Mouse (Mus musculus) neural tube, embryonic 13.5 days (tissue): ENCODE results near the gene Keap1. TPM values are rescaled to one million over a fixed set of nuclear protein-coding genes. Genes with fewer than 3 reads are reported as not detected.
A peak's percentile ranks its signal among the peaks of the same experiment; 100 is the strongest.

Source experiments
- ATAC-seq: fragments of 200-750 bp; cut with Nextera tagmentation; 2 replicates; pipeline ENCODE4 v1.8.0; 2017; ENCODE audit warnings: low read depth, mild to moderate bottlenecking, moderate TSS enrichment, moderate library complexity
- H3K27ac ChIP-seq: fragments of 300-500 bp; sonication (generic); replicated peaks from 2 replicates; pipeline ENCODE4 v1.5.1; 2015; ENCODE audit warnings: moderate library complexity, mild to moderate bottlenecking, inconsistent platforms
- H3K27me3 ChIP-seq: fragments of 300-500 bp; sonication (generic); 2 replicates; pipeline ENCODE4 v1.6.1; 2015; ENCODE audit warnings: mild to moderate bottlenecking, inconsistent platforms
- H3K36me3 ChIP-seq: fragments of 300-500 bp; sonication (generic); 2 replicates; pipeline ENCODE4 v1.6.1; 2015; ENCODE audit warnings: mild to moderate bottlenecking, inconsistent platforms
- H3K4me1 ChIP-seq: fragments of 300-500 bp; sonication (generic); replicated peaks from 2 replicates; pipeline ENCODE4 v1.6.1; 2015; ENCODE audit warnings: inconsistent platforms
- H3K4me2 ChIP-seq: fragments of 300-500 bp; sonication (generic); 2 replicates; pipeline ENCODE4 v1.6.1; 2015; ENCODE audit warnings: inconsistent platforms, mild to moderate bottlenecking, moderate library complexity
- H3K4me3 ChIP-seq: fragments of 300-500 bp; sonication (generic); 2 replicates; pipeline ENCODE4 v1.5.1; 2015; ENCODE audit warnings: mild to moderate bottlenecking, inconsistent platforms
- H3K9ac ChIP-seq: fragments of 300-500 bp; sonication (generic); 2 replicates; pipeline ENCODE4 v1.6.1; 2015; ENCODE audit warnings: moderate library complexity, mild to moderate bottlenecking, inconsistent platforms
- H3K9me3 ChIP-seq: fragments of 300-500 bp; sonication (generic); 2 replicates; pipeline ENCODE4 v1.6.1; 2016; ENCODE audit warnings: inconsistent platforms
- WGBS: fragments of 180-500 bp; shearing (Covaris S2); methylation state at CpG from one replicate; pipeline ENCODE4 v1.1.7; 2015; 5-methylcytosine and 5-hydroxymethylcytosine counted together
- polyA plus RNA-seq: library from polyadenylated mRNA; unstranded; fragments of >200 nt; fragmentation: Nextera tagmentation; extraction: Ambion mirVana; gene quantifications from 2 replicates; pipeline ENCODE4 v1.2.1, GENCODE M21; 2015

The Keap1 gene
- polyA plus RNA-seq, 1 experiment from 2014 or later: 60.9 TPM

DNA sequence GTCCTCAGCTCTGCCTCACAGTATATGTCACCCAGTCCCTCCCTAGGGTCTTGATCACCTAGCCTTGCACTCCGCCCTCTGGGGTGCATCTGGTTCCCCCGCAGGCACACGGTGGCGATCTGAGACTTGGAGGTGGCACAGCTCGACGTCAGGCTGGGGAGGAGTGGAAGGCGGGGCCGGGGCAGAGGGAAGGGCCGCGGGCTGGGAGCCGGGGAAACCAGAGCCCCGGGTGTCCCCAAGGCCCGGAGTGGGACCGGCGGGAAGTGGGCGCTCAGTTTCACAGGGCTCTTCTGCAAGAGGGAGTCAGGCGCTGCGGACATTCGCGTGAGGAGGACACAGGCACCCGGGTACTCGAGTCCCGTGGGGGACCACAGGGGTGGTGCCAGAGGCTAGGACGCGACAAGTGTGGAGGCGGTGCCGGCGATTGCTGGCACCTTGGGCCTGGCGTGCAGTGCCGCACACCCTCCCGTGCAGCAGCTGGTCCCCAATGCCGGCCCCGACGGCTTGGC lies 55.2 kb downstream of the Keap1 start:
- peaks cover 20% of the 10 kb centered on the region for H3K4me1 ChIP-seq
- ATAC-seq: peak; percentile 37; the same call in 1 of the 2 replicates
- H3K9ac ChIP-seq: peak overlapping the region; percentile 45
- H3K27me3 ChIP-seq: peaks cover 42% of the 10 kb centered on the region
- no peak overlapping the region for H3K27ac ChIP-seq
- peak overlapping the region; percentile 47 for H3K4me2 ChIP-seq
- WGBS: 4% methylated on average over 33 of the region's 34 CpGs
- no peaks in the 10 kb centered on the region for H3K9me3 ChIP-seq
- no peaks in the 10 kb centered on the region for H3K36me3 ChIP-seq
- peak overlapping the region; percentile 20 for H3K4me3 ChIP-seq

- Histone ChIP-seq H3K27ac (no peak overlapping the region), H3K4me2 (no peak overlapping the region), H3K4me1 (peaks cover 20% of the 10 kb centered on the region), H3K36me3 (no peaks in the 10 kb centered on the region), H3K9me3 (no peaks in the 10 kb centered on the region), H3K27me3 (peaks cover 42% of the 10 kb centered on the region), H3K4me3 (no peak overlapping the region), H3K9ac (no peak overlapping the region)
- WGBS: 90% methylated on average over 6 of the region's 6 CpGs
- no peak for ATAC-seq
These were observed 55.7 kb downstream of the Keap1 start for GRCm38 (mm10) chr9:21183421-21183820.

GRCm38 (mm10) chr9:21181421-21182220 lies 57.5 kb downstream of the Keap1 start:
- H3K4me2 ChIP-seq: peak overlapping the region; percentile 43
- no peak overlapping the region for H3K27ac ChIP-seq
- H3K4me3 ChIP-seq: peak overlapping the region; percentile 26
- no peak for ATAC-seq
- H3K9me3 ChIP-seq: no peaks in the 10 kb centered on the region
- no peaks in the 10 kb centered on the region for H3K36me3 ChIP-seq
- peaks cover 42% of the 10 kb centered on the region for H3K27me3 ChIP-seq
- 7% methylated on average over 48 of the region's 48 CpGs for whole genome bisulfite sequencing
- peaks cover 20% of the 10 kb centered on the region for H3K4me1 ChIP-seq
- H3K9ac ChIP-seq: peak overlapping the region; percentile 34; the same call in 1 of the 2 replicates

DNA sequence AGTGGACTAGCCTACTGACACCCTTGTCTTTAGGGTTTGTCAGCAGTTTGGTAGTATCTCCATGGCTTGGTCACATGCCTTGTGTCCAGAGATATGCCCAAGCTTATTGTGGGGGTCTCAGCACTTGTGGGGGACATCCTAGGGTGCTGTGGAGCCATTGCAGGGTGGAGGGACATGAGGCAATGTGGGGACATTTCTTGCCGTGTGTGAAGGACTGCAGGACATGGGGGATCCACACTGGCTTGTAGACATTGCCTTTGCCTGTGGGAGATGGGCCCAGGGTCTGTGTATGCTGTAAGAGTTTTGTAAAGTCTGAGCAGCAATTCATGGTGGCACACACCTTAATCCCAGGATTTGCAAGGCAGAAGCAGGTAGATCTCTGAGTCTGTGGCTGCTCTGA lies 58.3 kb downstream of the Keap1 start:
- Histone ChIP-seq H3K4me2 (no peak overlapping the region), H3K27me3 (peaks cover 42% of the 10 kb centered on the region), H3K9ac (no peak overlapping the region), H3K4me3 (no peak overlapping the region), H3K9me3 (no peaks in the 10 kb centered on the region), H3K4me1 (peaks cover 20% of the 10 kb centered on the region), H3K27ac (no peak overlapping the region), H3K36me3 (no peaks in the 10 kb centered on the region)
- 62% methylated on average over 1 of the region's 1 CpGs for WGBS
- no peak for ATAC-seq

DNA sequence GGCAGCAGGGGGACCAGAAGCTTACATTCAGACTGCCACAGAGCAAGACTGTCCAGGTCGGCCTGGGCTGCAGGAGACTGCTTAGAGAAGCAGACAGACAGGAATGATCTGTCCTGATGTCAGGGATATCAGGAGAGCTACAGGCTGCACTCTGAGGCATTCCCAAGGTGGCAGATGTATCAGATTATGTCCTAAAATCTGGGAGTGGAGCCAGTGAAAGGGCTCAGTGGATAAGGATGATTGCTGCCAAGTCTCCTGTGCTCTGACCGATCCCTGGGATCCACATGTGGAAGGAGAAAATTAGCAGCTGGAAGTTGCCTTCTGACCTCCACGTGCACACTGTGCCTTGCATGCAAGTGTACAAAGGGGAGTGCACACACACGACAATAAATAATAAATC lies 58.8 kb downstream of the Keap1 start:
- ATAC-seq: no peak
- H3K9me3 ChIP-seq: no peaks in the 10 kb centered on the region
- H3K27me3 ChIP-seq: peaks cover 42% of the 10 kb centered on the region

More for the DNA sequence above, 58.8 kb downstream of the Keap1 start:
- Histone ChIP-seq H3K36me3 (no peaks in the 10 kb centered on the region), H3K27ac (no peak overlapping the region), H3K4me2 (no peak overlapping the region), H3K9ac (no peak overlapping the region), H3K4me1 (peaks cover 20% of the 10 kb centered on the region), H3K4me3 (no peak overlapping the region)
- 67% methylated on average over 4 of the region's 4 CpGs for WGBS

Other genes with a start within 250 kb of the Keap1 start
- 105 and 110 TPM in 2 replicates for gene Mrpl4, start 236.6 kb downstream of the Keap1 start, polyA plus RNA-seq
- 3.9 and 4.8 TPM in 2 replicates for gene Icam1, start 223.4 kb downstream of the Keap1 start, polyA plus RNA-seq
- gene Icam4, start 210.0 kb downstream of the Keap1 start, polyA plus RNA-seq: 0.33 and 0.56 TPM in 2 replicates
- gene Icam5, start 207.3 kb downstream of the Keap1 start, polyA plus RNA-seq: 0.45 and 0.68 TPM in 2 replicates
- gene Zglp1, start 172.3 kb downstream of the Keap1 start, polyA plus RNA-seq: 1.4 and 2.1 TPM in 2 replicates
- 0.91 and 0.98 TPM in 2 replicates for gene Gm49373, start 166.3 kb downstream of the Keap1 start, polyA plus RNA-seq
- 52.1 and 60.2 TPM in 2 replicates for gene Fdx1l, start 165.7 kb downstream of the Keap1 start, polyA plus RNA-seq
- gene Gm38431, start 147.4 kb downstream of the Keap1 start, polyA plus RNA-seq: 1.3 and 1.6 TPM in 2 replicates
- 37.3 and 38.3 TPM in 2 replicates for gene Raver1, start 147.4 kb downstream of the Keap1 start, polyA plus RNA-seq
- gene Tyk2, start 108.1 kb downstream of the Keap1 start, polyA plus RNA-seq: 11.7 TPM in 2 replicates
- 228 and 273 TPM in 2 replicates for gene Cdc37, start 89.4 kb downstream of the Keap1 start, polyA plus RNA-seq
- gene Pde4a, start 73.6 kb downstream of the Keap1 start, polyA plus RNA-seq: 17.5 and 18.9 TPM in 2 replicates
- gene S1pr5, start 9.1 kb upstream of the Keap1 start, polyA plus RNA-seq: 3.0 and 3.8 TPM in 2 replicates
- 55.3 and 56.1 TPM in 2 replicates for gene Atg4d, start 25.9 kb upstream of the Keap1 start, polyA plus RNA-seq
- gene Kri1, start 48.6 kb upstream of the Keap1 start, polyA plus RNA-seq: 11.1 and 15.1 TPM in 2 replicates
- 95.5 and 114 TPM in 2 replicates for gene Cdkn2d, start 52.0 kb upstream of the Keap1 start, polyA plus RNA-seq
- gene Ap1m2, start 73.0 kb upstream of the Keap1 start, polyA plus RNA-seq: 0.89 and 1.1 TPM in 2 replicates
- 70.1 and 73.1 TPM in 2 replicates for gene Slc44a2, start 81.3 kb upstream of the Keap1 start, polyA plus RNA-seq
- 226 and 229 TPM in 2 replicates for gene Ilf3, start 128.5 kb upstream of the Keap1 start, polyA plus RNA-seq
- 49.1 and 50.4 TPM in 2 replicates for gene Qtrt1, start 172.5 kb upstream of the Keap1 start, polyA plus RNA-seq
- gene Dnm2, start 185.5 kb upstream of the Keap1 start, polyA plus RNA-seq: 65.0 and 69.7 TPM in 2 replicates